Mouse (Mus musculus): Measurements from ENCODE around the gene Cbll1.

DNA sequence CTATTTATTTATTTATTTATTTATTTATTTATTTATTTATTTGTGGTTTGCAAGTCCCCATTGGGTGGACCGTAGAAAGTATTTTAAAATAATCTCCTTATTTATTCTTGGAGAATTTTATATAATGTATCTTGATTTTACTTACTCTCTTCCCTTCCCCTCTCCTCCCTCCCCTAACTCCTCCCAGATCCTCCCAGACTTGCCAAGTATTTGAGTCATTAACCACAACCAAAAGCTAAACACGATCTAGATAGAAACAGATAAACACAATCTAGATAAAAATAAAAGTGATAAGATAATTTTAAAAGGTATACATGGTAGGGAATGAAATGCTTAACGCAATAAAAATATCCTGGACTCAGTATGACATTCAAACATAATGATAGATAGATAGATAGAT, 50.1 kb downstream of the Cbll1 start:
- TF ChIP-seq CTCF (IDR thresholded peaks at IDR 0.05; ENCODE audit: extremely low read depth, insufficient read depth, insufficient read length, insufficient replicate concordance) (no peak), POLR2A (IDR thresholded peaks at IDR 0.05; ENCODE audit: low read depth, low read length) (no peak)

Data from spleen, adult 2 months (tissue).